Mouse (Mus musculus): Measurements from ENCODE around the gene Snip1.
A peak's percentile ranks its signal among the peaks of the same experiment; 100 is the strongest.

Snip1 gene

GRCm38 (mm10) chr4:125099458-125099857, 33.0 kb downstream of the Snip1 start:
- DNase-seq (ENCODE audit: low read depth): peak; percentile 87

- DNase-seq (ENCODE audit: low read depth): no peak
Measured at GRCm38 (mm10) chr4:125101334-125101733, 34.9 kb downstream of the Snip1 start.

GRCm38 (mm10) chr4:125105354-125105753, 38.9 kb downstream of the Snip1 start:
- DNase-seq (ENCODE audit: low read depth): no peak

DNA sequence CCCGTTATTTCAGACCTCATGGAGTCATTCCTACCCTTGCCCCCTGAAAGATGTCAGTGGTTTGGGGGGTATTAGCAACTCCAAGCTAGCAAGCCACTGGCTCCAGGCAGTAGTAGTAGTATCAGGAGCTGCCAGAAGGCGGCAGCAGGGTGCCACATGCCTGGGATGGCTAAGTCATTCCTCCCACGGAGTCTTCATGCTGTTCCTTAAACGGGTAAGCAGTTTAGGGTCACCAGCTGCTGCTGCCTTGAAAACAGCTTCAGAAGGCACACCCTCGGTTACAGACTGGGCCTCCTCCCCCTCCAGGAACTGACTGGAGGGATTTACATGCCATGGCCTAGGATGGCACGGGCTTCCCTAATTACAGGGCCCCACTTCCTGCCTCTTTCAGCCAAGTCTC, 48.2 kb downstream of the Snip1 start:
- DNase-seq (ENCODE audit: low read depth): peak; percentile 85

- DNase-seq (ENCODE audit: low read depth): no peak
Measured at GRCm38 (mm10) chr4:125115081-125115480, 48.6 kb downstream of the Snip1 start.

DNA sequence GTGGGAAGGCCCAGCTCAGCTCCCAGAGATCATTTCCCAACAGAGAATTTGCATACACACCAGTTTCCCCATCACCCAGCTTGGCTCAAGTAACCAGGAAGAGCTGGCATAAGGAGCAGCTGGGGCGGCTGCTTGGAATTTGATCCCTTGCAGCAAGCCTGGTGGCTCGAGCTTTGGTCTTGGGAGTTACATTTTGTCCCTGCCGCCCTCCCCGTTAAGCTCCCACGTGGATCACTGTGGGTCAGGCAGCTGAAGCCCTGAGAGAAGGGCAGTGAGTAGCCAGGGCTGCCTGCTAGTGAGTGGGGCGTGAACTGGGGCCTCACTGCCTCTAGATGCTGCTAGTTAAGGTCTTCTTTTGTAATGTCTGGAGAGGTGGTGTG, 49.2 kb downstream of the Snip1 start:
- no peak for DNase-seq (ENCODE audit: low read depth)

- DNase-seq (ENCODE audit: low read depth): peak; percentile 91
Measured at GRCm38 (mm10) chr4:125116090-125116861, 49.8 kb downstream of the Snip1 start.

DNA sequence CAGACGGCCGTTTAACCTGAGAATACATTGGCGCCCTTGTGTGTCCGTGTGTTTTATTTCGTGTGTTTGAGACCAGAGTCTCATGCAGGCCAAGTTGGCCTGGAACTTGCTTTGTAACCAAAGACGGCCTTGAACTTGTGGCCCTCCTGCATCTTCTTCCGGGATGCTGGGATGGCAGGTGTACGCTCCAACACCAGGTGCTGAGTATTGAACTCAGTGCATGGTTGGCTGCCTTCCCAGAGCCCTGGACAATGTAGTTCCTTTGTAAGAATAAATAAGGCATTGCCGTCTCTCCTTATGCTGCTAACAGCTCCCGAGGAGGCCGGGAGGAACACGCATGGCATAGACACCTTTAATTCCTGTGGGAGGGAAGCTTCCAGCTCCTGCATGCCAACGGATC, 50.5 kb downstream of the Snip1 start:
- DNase-seq (ENCODE audit: low read depth): no peak

GRCm38 (mm10) chr4:125117902-125118320, 51.4 kb downstream of the Snip1 start:
- peak; percentile 81 for DNase-seq (ENCODE audit: low read depth)

- DNase-seq (ENCODE audit: low read depth): peak; percentile 31
Measured at GRCm38 (mm10) chr4:125119070-125119469, 52.6 kb downstream of the Snip1 start.

GRCm38 (mm10) chr4:125119721-125120120, 53.2 kb downstream of the Snip1 start:
- no peak for DNase-seq (ENCODE audit: low read depth)

- DNase-seq (ENCODE audit: low read depth): peak; percentile 87
Measured at GRCm38 (mm10) chr4:125122431-125123278, 56.2 kb downstream of the Snip1 start.

- peak; percentile 88 for DNase-seq (ENCODE audit: low read depth)
Measured at GRCm38 (mm10) chr4:125123279-125123671, 56.8 kb downstream of the Snip1 start.
